In genomic region chr9:76237243-76237642, GRCm38 (mm10) we compare ENCODE assay signal across 10 mouse cellular contexts. TPM values are rescaled to one million over a fixed set of nuclear protein-coding genes. Genes with fewer than 3 reads are reported as not detected.
DNase-seq lines count a peak whose midpoint lies in the region; ATAC-seq lines count a peak whose summit lies in the region.
"Had no signal": no experiment of that assay in that cellular context is flagged by ENCODE, and none has a peak within 500 bp of the region (broad histone marks: within the 10 kb centered on the region; RNA-seq: fewer than 3 reads in every experiment).

No protein-coding gene starts in this region.

- ATAC-seq in heart, embryonic 13.5 days (ENCODE audit: extremely low read depth, insufficient number of reproducible peaks, low FRiP score, low TSS enrichment): no peak
- no peak for ATAC-seq in cerebellum, adult (ENCODE audit: insufficient number of reproducible peaks, low FRiP score, low TSS enrichment)
- no peak for ATAC-seq in frontal cortex, adult (ENCODE audit: low TSS enrichment)

- no peak overlapping the region for H3K27ac ChIP-seq in heart, embryonic 13.5 days (replicated peaks)

- no peaks in the 10 kb centered on the region for H3K9me3 ChIP-seq in heart, embryonic 13.5 days

- H3K27me3 ChIP-seq in heart, embryonic 13.5 days (replicated peaks): no peaks in the 10 kb centered on the region

- H3K4me1 ChIP-seq in heart, embryonic 13.5 days: peaks cover 16% of the 10 kb centered on the region

- H3K4me3 ChIP-seq in heart, embryonic 13.5 days: peak overlapping the region; percentile 56

- peak overlapping the region; percentile 33; the same call in 1 of the 2 replicates for H3K9ac ChIP-seq in heart, embryonic 13.5 days

- H3K4me2 ChIP-seq in heart, embryonic 13.5 days: peak overlapping the region; percentile 85

- no peaks in the 10 kb centered on the region for H3K36me3 ChIP-seq in heart, embryonic 13.5 days

- no peak for DNase-seq in heart, adult 8-10 months (ENCODE audit: low spot score)
- peak; percentile 22 for DNase-seq in MEL-GATA-1-ER (ENCODE audit: extremely low read depth, low read depth)
- DNase-seq in embryo, embryonic 9.5 days (ENCODE audit: extremely low spot score): peak; percentile 10
- DNase-seq in liver: peak; percentile 67
- no peak for DNase-seq in layer of hippocampus, adult 11-12 months (ENCODE audit: low spot score)

- WGBS in heart, embryonic 13.5 days: 18% methylated on average over 12 of the region's 12 CpGs

RNA-seq across cellular contexts. Expression of gene Gfral, which starts 23.8 kb away (rescaled TPM):
- not detected in 2 replicates for polyA plus RNA-seq in heart, embryonic 13.5 days (2015; fragmentation: Nextera tagmentation; extraction: Ambion mirVana)
- not detected for total RNA-seq in heart, adult 8-10 months (2022)
- polyA plus RNA-seq: cerebellum, adult 2 months; midbrain, embryonic 14.5 days had no signal

Comparison
In these comparisons a context has a peak if more than half of its experiments do, and no peak if none do; other contexts are left out.
1. DNase-seq: peak in MEL-GATA-1-ER (single experiment), embryo, embryonic 9.5 days (single experiment) and liver (single experiment); none in heart, adult 8-10 months (single experiment) and layer of hippocampus, adult 11-12 months (single experiment).